Mouse (Mus musculus): ENCODE results near the gene Mettl22.

The Mettl22 gene

DNA sequence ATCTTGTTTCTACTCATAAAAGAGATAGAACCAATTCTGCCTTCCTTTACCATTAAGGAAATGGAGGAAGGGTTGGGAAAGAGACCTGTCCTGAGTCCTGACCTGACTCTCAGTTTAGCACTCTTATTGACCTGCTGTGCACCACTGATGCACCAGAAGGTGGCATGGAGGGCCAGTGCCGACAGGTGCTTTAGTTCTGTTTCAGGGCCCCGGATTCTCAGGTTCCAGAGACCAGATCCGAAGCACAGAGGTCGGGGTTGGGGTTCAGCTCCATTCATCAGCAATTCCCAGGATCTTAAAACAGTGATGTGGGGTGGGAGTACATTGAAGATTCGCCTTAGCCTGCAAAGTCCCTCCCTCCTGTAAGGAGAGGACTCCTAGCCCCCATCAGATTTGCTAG, 42.2 kb downstream of the Mettl22 start:
- no peak for DNase-seq (ENCODE audit: low spot score)

GRCm38 (mm10) chr16:8513236-8513906, 42.8 kb downstream of the Mettl22 start, which contains the start of gene Abat:
Gene Abat (plus strand): TSS chr16:8513429.
- DNase-seq (ENCODE audit: low spot score) = no peak

DNA sequence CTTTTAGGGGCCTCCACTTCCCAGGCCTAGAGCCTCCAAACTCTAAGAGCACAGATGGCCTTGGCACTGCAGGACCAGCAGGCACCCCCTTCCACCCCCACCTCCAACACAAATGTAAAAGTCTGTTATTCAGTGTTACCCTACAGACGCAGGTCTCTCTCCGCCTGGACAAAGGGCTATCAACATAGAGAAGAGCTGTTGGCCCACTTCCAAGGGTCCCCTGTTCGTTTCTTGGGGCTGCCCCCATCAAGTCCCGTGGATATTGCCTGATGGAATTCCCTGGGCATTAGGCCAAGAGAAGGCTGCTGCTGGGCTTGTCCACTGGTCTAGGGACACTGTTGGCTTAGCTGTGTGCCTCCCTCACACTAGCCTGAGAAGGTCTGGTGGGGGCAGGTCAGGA, 43.6 kb downstream of the Mettl22 start:
- no peak for DNase-seq (ENCODE audit: low spot score)

DNA sequence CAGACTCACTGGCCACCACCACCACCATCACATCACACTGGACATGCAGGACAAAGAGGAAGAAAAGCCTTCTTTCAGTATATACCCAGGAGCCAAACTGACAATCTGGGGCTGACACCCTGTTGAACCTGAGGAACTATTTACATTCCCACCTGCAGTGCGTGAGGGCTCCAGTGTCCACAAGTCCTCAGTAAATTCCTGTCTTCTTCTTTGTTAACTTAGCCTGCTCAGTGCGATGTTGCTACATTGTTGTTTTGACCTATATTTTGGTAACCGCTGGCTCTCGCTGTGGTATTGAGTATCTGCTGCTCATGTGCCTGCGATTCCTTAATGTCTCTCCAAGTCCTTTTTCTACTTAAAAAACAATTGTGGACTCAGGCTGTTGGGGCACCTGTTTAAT, 49.9 kb downstream of the Mettl22 start:
- no peak for DNase-seq (ENCODE audit: low spot score)

DNA sequence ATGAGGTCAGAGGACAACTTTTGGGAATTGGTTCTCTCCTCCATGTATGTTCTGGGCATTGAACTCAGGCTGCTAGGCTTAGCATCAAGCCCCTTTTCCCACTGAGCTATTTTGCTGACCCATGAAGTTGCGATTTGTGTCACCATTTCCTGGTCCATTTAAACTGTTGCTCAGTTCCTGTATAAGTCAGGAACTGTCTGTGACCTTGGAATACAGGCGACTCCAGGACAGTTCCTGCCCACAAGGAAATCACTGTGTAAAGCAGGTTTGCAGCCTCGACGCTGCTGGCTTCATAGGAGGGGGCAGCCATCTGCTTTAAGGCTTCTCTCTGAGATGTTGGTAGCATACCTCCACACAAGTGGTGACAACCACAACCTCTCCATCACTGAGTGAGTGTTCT, 50.7 kb downstream of the Mettl22 start:
- DNase-seq (ENCODE audit: low spot score) = no peak

DNA sequence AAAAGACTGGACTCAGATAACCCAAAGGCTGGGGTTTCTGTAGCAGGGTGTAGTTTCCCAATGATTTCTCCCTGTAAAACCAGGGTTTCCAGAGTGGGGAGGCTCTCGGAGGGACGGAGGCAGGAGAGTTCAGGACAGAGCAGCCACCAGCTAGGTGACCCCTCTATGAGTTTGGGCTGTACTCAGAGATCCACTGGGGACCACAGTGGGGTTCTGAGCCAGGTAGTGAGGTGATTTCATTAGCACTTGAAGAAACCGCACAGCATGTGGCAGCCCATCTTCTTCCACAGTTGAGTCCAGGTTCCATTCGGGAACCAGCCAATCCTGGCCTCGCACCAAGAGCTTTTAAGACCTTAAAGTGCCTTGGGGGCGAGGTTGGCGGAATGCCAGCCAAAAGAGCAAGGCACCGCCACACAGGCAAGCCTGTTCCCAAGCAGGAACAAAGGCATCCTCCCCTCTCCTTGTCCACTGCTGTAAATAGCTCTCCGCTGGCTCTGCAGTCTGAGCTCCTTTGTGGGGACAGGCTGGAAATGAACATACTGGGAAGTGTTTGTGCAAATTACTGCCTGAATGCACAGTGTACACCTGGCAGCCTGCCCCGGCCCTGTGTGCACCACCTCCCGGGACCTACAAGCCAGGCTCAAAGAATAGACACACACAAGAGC, 53.0 kb downstream of the Mettl22 start:
- DNase-seq (ENCODE audit: low spot score) = no peak

DNA sequence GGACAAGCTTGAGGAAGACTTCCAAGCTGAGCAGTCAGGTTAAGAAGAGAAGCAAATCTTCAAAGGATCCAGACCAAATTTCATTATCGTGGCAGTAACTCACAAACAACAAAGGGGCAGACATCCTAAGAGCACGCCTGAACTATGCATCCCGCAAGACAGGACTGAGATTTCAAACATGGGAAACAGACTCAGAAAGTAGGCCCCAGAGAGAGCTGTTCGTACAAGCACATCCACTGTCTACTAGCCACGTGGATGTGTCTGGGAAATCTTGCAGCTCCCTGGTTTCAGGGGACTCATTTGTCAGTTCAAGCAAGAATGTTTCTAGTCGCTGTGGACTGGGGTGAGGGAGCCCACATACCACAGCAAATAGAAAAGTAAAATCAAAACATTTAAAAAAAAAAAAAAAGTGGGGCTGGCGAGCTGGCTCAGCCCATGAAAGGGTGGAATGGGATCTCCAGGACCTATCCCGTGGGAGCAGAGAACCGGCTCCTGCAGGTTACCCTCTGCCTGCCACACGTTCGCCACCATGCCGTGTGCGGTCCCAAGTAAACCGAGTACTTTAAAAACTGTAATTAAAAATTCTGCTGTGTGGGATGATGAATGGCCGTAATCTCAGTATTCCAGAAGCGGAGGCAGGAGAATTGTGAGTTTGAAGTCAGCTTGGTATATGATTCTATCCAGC, 53.7 kb downstream of the Mettl22 start:
- no peak for DNase-seq (ENCODE audit: low spot score)

- no peak for DNase-seq (ENCODE audit: low spot score)
Observed at GRCm38 (mm10) chr16:8525293-8525692, 54.7 kb downstream of the Mettl22 start.

DNA sequence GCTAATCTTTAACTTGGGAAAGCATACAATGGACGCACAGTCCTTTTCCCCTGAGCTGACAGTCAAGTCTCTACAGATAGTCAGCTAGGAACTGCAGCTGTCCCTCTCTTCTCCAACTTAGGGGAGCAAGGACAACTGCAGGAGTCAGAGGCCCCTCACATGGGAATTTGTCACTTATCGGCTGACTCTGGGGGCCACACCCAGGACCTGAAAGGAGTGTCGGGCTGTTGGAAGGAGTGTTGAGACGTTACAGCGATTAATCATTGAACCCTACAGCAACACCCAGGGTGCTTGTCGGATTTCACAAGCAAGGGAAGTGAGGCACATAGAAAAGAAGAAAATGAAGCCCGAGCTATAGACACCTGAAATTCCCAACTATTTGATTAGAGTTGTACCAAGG, 55.3 kb downstream of the Mettl22 start:
- DNase-seq (ENCODE audit: low spot score) = no peak

DNA sequence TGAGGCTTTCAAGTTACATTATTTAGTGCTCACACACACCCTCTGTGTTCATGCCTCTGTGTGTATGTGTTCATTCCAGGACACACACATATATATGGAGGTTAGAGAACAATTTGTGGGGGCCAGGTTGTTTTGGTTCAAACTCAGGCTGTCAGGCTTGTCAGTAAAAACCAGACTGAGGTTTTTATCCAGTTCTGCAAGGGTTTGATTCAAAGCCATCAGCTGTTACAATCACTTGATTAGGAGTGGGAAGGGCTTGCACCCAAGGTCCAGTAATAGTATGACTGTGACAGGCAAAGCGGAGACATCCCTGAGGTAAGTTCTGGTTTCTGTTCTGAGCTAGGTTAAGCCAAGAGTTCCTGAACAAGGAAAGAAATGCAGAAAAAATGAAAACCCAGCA, 58.8 kb downstream of the Mettl22 start:
- DNase-seq (ENCODE audit: low spot score) = no peak

DNA sequence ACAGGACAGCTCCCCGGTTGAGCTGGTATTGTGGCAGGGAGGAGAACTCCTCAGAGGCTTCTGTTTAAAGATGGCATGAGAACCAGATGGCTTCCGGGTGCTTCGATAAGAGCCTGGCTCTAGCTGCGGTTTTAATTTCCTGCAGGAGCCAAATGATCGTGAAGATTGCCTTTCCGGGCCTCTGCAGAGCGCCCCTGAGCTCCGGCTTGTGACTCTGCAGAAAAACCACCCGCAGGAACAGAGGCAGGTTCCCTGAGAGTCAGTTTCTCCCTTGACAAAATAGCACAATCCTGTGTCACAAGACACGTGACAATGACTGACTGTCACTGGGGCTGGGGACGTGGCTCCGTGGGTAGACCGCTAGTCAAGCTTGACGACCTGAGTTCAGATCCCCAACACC, 59.4 kb downstream of the Mettl22 start:
- no peak for DNase-seq (ENCODE audit: low spot score)

GRCm38 (mm10) chr16:8532461-8532860, 61.9 kb downstream of the Mettl22 start:
- DNase-seq (ENCODE audit: low spot score) = no peak

GRCm38 (mm10) chr16:8532894-8533293, 62.3 kb downstream of the Mettl22 start:
- no peak for DNase-seq (ENCODE audit: low spot score)

DNA sequence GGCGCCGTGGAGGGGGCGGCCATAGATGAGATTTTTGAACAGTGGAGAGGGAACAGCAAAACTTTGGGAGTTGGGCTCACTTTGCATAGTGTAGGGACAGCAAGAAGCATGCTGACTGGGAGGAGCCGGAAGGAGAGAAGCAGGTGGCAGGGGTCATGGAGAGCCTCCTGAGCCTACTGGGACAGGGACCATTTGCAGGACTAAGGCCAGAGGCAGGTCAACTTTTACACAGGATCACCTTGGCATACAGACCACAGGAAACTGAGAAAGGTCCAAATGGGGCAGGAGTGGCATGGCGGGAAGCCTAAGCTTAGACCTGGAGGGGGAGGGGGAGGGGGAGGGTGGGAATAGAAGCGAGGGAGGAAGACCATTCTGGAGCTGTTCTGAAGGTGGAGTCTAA, 62.9 kb downstream of the Mettl22 start:
- no peak for DNase-seq (ENCODE audit: low spot score)

DNA sequence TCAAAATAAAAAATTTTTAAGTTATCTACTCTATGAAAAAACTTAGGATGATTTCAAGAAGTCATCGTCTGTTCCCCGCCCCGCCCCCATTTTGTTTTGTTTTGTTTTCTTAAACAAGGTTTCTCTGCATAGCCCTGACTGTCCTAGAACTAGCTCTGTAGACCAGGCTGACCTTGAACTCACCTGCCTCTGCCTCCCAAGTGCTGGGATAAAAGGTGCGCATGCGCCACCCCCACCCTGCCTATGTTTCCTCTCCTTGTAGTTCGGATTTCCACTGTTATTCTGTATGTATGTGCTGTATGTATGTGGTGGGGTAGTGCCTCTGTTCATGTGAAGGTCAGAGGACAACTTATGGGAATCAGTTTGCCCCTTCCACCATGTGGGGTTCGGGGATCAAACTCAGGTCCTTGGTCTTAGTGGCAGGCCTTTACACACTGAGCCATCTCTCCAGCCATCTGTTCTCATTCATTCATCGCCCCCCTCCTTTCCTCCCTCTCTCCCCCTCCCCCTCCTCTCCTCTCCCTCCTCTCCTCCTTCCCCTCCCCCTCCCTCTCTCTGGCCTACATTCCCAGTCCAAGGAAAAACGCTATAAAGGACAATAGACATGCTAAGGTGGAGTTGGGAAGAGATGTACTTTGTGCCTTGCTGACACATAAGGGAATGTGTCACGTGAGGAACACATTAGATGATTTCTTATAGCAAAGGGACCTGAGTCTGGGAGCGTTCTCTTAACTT, 64.0 kb downstream of the Mettl22 start:
- DNase-seq (ENCODE audit: low spot score) = no peak

GRCm38 (mm10) chr16:8535411-8535810, 64.8 kb downstream of the Mettl22 start:
- DNase-seq (ENCODE audit: low spot score) = no peak

- DNase-seq (ENCODE audit: low spot score) = no peak
Observed at GRCm38 (mm10) chr16:8539150-8539865, 68.7 kb downstream of the Mettl22 start.
